Mouse (Mus musculus): ENCODE results near the gene Katnal1.

DNA sequence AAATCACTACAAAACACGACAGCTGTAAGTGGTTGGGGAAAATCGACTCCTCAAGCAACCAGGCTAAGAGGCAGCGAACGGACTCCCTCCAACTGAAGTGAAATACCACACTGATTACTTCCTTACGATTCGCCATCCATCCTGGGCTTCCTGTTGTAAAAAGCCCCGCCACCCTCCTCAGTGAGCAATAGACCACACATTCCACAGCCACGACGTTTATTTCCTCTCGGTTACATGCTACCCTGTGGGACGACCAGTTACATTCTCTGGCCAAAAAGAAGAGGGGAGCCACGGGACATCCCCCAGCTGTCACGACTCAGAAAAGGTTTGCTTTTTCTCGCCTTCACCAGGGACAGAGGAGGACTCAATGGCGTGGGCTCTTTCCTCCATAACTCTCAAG, 20.9 kb upstream of the Katnal1 start:
- TF ChIP-seq TBP (conservative IDR thresholded peaks at IDR 0.05; ENCODE audit: low read depth, low read length) (no peak), POLR2A (IDR thresholded peaks at IDR 0.05; ENCODE audit: low read depth, low read length) (no peak), E2F4 (IDR thresholded peaks at IDR 0.05; ENCODE audit: insufficient replicate concordance, low read depth, low read length) (no peak), CHD2 (IDR thresholded peaks at IDR 0.05; ENCODE audit: low read length) (no peak), USF1 (IDR thresholded peaks at IDR 0.05; ENCODE audit: low read depth, low read length) (no peak), EP300 (IDR thresholded peaks at IDR 0.05; ENCODE audit: low read length) (no peak), MAFK (IDR thresholded peaks at IDR 0.05; ENCODE audit: insufficient replicate concordance, low read length) (no peak), NRF1 (IDR thresholded peaks at IDR 0.05; ENCODE audit: low read depth, low read length) (no peak)
